Mouse (Mus musculus): ENCODE results near the gene Neto2. TPM values are rescaled to one million over a fixed set of nuclear protein-coding genes. Genes with fewer than 3 reads are reported as not detected.
A peak's percentile ranks its signal among the peaks of the same experiment; 100 is the strongest.

The Neto2 gene
- 21.7 and 25.6 TPM in 2 replicates for polyA plus RNA-seq (2012; rRNA removed)

DNA sequence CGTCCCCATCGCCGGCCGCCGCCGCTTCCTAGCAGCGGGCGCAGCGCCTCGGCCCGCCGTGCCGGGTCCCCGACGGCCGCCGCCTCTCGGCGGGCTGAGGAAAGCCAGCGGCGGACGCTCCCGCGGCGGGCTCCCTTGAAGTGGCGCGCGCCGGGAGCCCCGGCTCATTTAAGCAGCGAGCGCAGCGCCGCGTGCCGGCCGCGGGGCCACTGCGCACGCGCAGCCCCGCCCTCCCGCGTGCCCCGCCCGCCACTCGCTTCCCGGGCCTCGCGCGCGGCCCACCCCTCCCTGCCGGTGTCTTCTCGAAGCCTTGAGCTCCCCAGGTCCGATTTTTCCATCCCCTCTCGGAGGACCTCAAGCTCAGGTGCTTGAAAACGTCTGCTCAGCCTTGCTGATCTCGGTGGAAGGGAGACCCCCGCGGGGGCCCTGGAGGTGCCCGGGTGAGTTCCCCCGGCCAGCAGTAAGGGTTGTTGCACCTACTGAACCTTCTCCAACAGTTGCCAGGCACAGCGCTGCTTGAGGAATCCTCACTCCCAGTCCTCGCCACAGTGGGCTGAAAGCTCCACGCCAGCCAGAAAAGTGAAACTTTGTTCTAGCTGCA lies at the start of gene Neto2:
Neto2 (minus strand) TSS at position 174 of the 601 bp plus-strand sequence.
- peak within 1 kb of the TSS; percentile 39 for H3K4me3 ChIP-seq (ENCODE audit: insufficient read depth, low read length)
- H3K4me1 ChIP-seq (ENCODE audit: control insufficient read depth, insufficient read depth, low read length), result no peaks in the 10 kb centered on the region; the same call in 1 of the 2 replicates
- TF ChIP-seq POLR2A (IDR thresholded peaks at IDR 0.05; ENCODE audit: extremely low read depth, insufficient read depth, low read length) (0 out of 2 replicates have a peak, but pooled peaks have one; percentile 13), CTCF (IDR thresholded peaks at IDR 0.05; ENCODE audit: extremely low read depth, insufficient read depth, low read length) (no peak)

DNA sequence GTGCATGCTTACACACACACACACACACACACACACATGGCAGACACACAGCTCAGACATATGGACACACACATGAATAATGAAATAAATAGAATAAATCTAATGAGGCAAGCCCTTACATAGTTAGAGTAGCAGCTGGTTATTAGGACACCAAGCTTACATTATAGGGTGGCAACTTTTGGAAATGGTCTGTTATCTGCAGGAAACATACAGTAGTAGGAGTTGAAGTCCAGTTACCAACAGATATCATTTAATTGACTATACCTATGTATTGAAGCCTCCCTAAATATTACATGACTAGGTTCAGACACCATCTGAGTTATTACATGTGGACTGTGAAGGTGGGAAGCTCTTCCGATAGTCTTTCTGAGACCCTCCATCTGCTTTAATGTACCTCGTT lies 44.3 kb upstream of the Neto2 start:
- H3K27ac ChIP-seq (ENCODE audit: insufficient read depth, low read length), result no peak overlapping the region
- H3K4me3 ChIP-seq (ENCODE audit: insufficient read depth, low read length), result no peak overlapping the region
- TF ChIP-seq POLR2A (IDR thresholded peaks at IDR 0.05; ENCODE audit: extremely low read depth, insufficient read depth, low read length), result no peak
- no peak for TF ChIP-seq CTCF (IDR thresholded peaks at IDR 0.05; ENCODE audit: extremely low read depth, insufficient read depth, low read length)
- no peaks in the 10 kb centered on the region for H3K4me1 ChIP-seq (ENCODE audit: control insufficient read depth, insufficient read depth, low read length)

More for the DNA sequence above, at the start of gene Neto2:
- H3K27ac ChIP-seq (ENCODE audit: insufficient read depth, low read length), result peak within 1 kb of the TSS; percentile 52; the same call in 1 of the 2 replicates

DNA sequence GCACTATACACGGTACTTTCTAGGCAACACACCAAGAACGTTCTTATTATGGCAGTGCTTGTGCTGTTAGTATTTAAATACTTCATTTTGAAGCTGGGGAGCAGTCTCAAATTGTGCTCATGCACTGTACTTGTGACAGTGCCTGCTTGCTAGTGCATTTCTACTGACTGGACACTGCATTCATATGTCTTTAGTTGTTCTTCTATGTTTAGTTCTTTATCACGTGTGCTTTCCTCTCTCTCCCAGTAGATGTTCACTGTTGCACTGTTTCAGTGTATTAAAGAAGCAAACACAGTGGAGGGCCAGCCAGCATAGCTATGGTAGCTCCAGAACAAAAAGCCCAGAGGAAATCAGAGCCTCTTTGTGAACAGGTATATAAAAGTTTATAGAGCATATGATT lies 29.8 kb upstream of the Neto2 start:
- H3K4me1 ChIP-seq (ENCODE audit: control insufficient read depth, insufficient read depth, low read length), result no peaks in the 10 kb centered on the region; the same call in 1 of the 2 replicates
- TF ChIP-seq POLR2A (IDR thresholded peaks at IDR 0.05; ENCODE audit: extremely low read depth, insufficient read depth, low read length) (no peak), CTCF (IDR thresholded peaks at IDR 0.05; ENCODE audit: extremely low read depth, insufficient read depth, low read length) (no peak)
- no peak overlapping the region for H3K4me3 ChIP-seq (ENCODE audit: insufficient read depth, low read length)
- no peak overlapping the region for H3K27ac ChIP-seq (ENCODE audit: insufficient read depth, low read length)

- no peak overlapping the region for H3K4me3 ChIP-seq (ENCODE audit: insufficient read depth, low read length)
- no peak overlapping the region for H3K27ac ChIP-seq (ENCODE audit: insufficient read depth, low read length)
- no peaks in the 10 kb centered on the region for H3K4me1 ChIP-seq (ENCODE audit: control insufficient read depth, insufficient read depth, low read length)
- TF ChIP-seq CTCF (IDR thresholded peaks at IDR 0.05; ENCODE audit: extremely low read depth, insufficient read depth, low read length) (no peak), POLR2A (IDR thresholded peaks at IDR 0.05; ENCODE audit: extremely low read depth, insufficient read depth, low read length) (no peak)
Measured at GRCm38 (mm10) chr8:85717271-85717670, 16.5 kb upstream of the Neto2 start.

GRCm38 (mm10) chr8:85716696-85717095 lies 16.0 kb upstream of the Neto2 start:
- H3K4me1 ChIP-seq (ENCODE audit: control insufficient read depth, insufficient read depth, low read length), result no peaks in the 10 kb centered on the region
- H3K4me3 ChIP-seq (ENCODE audit: insufficient read depth, low read length), result no peak overlapping the region
- no peak for TF ChIP-seq POLR2A (IDR thresholded peaks at IDR 0.05; ENCODE audit: extremely low read depth, insufficient read depth, low read length)
- TF ChIP-seq CTCF (IDR thresholded peaks at IDR 0.05; ENCODE audit: extremely low read depth, insufficient read depth, low read length), result no peak
- no peak overlapping the region for H3K27ac ChIP-seq (ENCODE audit: insufficient read depth, low read length)

GRCm38 (mm10) chr8:85706988-85707387 lies 6.3 kb upstream of the Neto2 start:
- no peak for TF ChIP-seq POLR2A (IDR thresholded peaks at IDR 0.05; ENCODE audit: extremely low read depth, insufficient read depth, low read length)
- no peak for TF ChIP-seq CTCF (IDR thresholded peaks at IDR 0.05; ENCODE audit: extremely low read depth, insufficient read depth, low read length)
- no peak overlapping the region for H3K27ac ChIP-seq (ENCODE audit: insufficient read depth, low read length)
- H3K4me1 ChIP-seq (ENCODE audit: control insufficient read depth, insufficient read depth, low read length), result no peaks in the 10 kb centered on the region
- H3K4me3 ChIP-seq (ENCODE audit: insufficient read depth, low read length), result no peak overlapping the region

- H3K4me3 ChIP-seq (ENCODE audit: insufficient read depth, low read length), result peak overlapping the region; percentile 39
- H3K27ac ChIP-seq (ENCODE audit: insufficient read depth, low read length), result peak overlapping the region; percentile 52; the same call in 1 of the 2 replicates
- TF ChIP-seq CTCF (IDR thresholded peaks at IDR 0.05; ENCODE audit: extremely low read depth, insufficient read depth, low read length) (0 out of 2 replicates have a peak, but pooled peaks have one; percentile 9), POLR2A (IDR thresholded peaks at IDR 0.05; ENCODE audit: extremely low read depth, insufficient read depth, low read length) (no peak)
- H3K4me1 ChIP-seq (ENCODE audit: control insufficient read depth, insufficient read depth, low read length), result no peaks in the 10 kb centered on the region; the same call in 1 of the 2 replicates
Measured at GRCm38 (mm10) chr8:85700101-85700750, 498 bp downstream of the Neto2 start.

DNA sequence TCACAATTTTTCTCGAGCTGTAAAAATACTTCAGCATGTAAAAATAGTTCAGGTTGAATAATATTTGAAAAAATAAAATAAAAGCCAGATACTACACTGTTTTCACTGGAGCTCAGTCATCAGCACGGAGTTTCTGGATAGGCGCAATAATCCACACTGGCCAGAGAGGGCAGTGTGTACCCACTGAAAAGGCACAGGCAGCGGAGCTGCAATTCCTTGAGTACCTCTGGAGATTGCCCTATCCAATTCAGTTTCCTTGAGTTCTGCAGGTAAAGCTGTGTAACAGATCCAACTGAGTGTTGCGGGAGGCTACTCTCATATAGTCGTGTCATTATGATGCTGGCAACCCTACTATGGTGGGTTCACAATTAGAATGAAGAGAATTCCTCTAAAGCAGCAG lies 1.7 kb downstream of the Neto2 start:
- no peak overlapping the region; the same call in 1 of the 2 replicates for H3K4me3 ChIP-seq (ENCODE audit: insufficient read depth, low read length)
- TF ChIP-seq CTCF (IDR thresholded peaks at IDR 0.05; ENCODE audit: extremely low read depth, insufficient read depth, low read length), result peak; percentile 98
- no peak for TF ChIP-seq POLR2A (IDR thresholded peaks at IDR 0.05; ENCODE audit: extremely low read depth, insufficient read depth, low read length)
- no peaks in the 10 kb centered on the region; the same call in 1 of the 2 replicates for H3K4me1 ChIP-seq (ENCODE audit: control insufficient read depth, insufficient read depth, low read length)
- H3K27ac ChIP-seq (ENCODE audit: insufficient read depth, low read length), result no peak overlapping the region

DNA sequence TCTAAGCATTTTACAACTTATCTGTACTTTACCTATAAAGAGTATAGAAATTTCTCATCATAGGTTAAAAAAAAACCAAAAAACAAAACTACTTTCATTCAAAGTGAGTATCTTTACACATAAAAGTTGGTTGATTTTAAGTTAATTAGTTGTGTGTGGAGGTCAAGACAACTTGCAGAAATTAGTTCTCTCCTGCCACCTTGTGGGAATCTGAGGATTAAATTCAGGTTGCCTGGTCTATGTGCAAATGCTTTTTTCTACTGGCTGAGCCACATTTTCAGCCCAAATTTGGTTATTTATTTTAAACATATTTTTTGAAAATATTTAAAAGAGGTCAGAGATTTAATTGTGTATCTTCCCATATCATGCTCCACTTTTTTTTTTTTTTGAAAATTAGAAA lies 35.6 kb downstream of the Neto2 start:
- TF ChIP-seq POLR2A (IDR thresholded peaks at IDR 0.05; ENCODE audit: extremely low read depth, insufficient read depth, low read length), result no peak
- TF ChIP-seq CTCF (IDR thresholded peaks at IDR 0.05; ENCODE audit: extremely low read depth, insufficient read depth, low read length), result peak; percentile 14; the same call in 1 of the 2 replicates
- no peak overlapping the region for H3K4me3 ChIP-seq (ENCODE audit: insufficient read depth, low read length)
- no peak overlapping the region for H3K27ac ChIP-seq (ENCODE audit: insufficient read depth, low read length)
- H3K4me1 ChIP-seq (ENCODE audit: control insufficient read depth, insufficient read depth, low read length), result no peaks in the 10 kb centered on the region

- Histone ChIP-seq H3K4me1 (ENCODE audit: control insufficient read depth, insufficient read depth, low read length) (no peaks in the 10 kb centered on the region), H3K4me3 (ENCODE audit: insufficient read depth, low read length) (no peak overlapping the region), H3K27ac (ENCODE audit: insufficient read depth, low read length) (no peak overlapping the region)
- TF ChIP-seq CTCF (IDR thresholded peaks at IDR 0.05; ENCODE audit: extremely low read depth, insufficient read depth, low read length), result peak; percentile 48
- TF ChIP-seq POLR2A (IDR thresholded peaks at IDR 0.05; ENCODE audit: extremely low read depth, insufficient read depth, low read length), result no peak
Measured at GRCm38 (mm10) chr8:85661995-85662394, 38.7 kb downstream of the Neto2 start.
